Comparison of ENCODE assay signal across 7 mouse cellular contexts in genomic region chr11:76468347-76468746, GRCm38 (mm10).
DNase-seq lines count a peak whose midpoint lies in the region; ATAC-seq and TF ChIP-seq lines count a peak whose summit lies in the region.

No protein-coding gene starts in this region.

- H3K4me2 ChIP-seq in embryonic facial prominence, embryonic 15.5 days (replicated peaks): peak overlapping the region; percentile 15; the same call in 1 of the 2 replicates
- H3K4me2 ChIP-seq in intestine, embryonic 15.5 days (replicated peaks): peak overlapping the region; percentile 32; the same call in 1 of the 2 replicates
- H3K4me2 ChIP-seq in lung, embryonic 16.5 days (ENCODE audit: low read depth, low read length): peak overlapping the region; percentile 9; the same call in 1 of the 2 replicates
- H3K4me2 ChIP-seq in liver, postnatal 0 days (ENCODE audit: low read depth, low read length): no peak overlapping the region

- TF ChIP-seq EP300 in liver, postnatal 0 days (IDR thresholded peaks at IDR 0.05; ENCODE audit: low read depth): no peak

- peaks cover 44% of the 10 kb centered on the region for H3K4me1 ChIP-seq in embryonic facial prominence, embryonic 15.5 days
- H3K4me1 ChIP-seq in intestine, embryonic 15.5 days (replicated peaks): peaks cover 34% of the 10 kb centered on the region
- H3K4me1 ChIP-seq in lung, embryonic 16.5 days (replicated peaks; ENCODE audit: control insufficient read depth, insufficient read depth, low read length): peaks cover 25% of the 10 kb centered on the region
- H3K4me1 ChIP-seq in liver, postnatal 0 days (ENCODE audit: insufficient read depth): peaks cover 4% of the 10 kb centered on the region; the same call in 1 of the 2 replicates

- ATAC-seq in embryonic facial prominence, embryonic 15.5 days (ENCODE audit: insufficient number of reproducible peaks, low FRiP score, low TSS enrichment, low read depth): peak; percentile 65
- peak; percentile 51 for ATAC-seq in intestine, embryonic 15.5 days
- peak; percentile 86 for ATAC-seq in lung, embryonic 16.5 days (ENCODE audit: low read depth)
- ATAC-seq in liver, postnatal 0 days: no peak

- no peak overlapping the region for H3K4me3 ChIP-seq in embryonic facial prominence, embryonic 15.5 days (replicated peaks)
- no peak overlapping the region for H3K4me3 ChIP-seq in intestine, embryonic 15.5 days (replicated peaks)
- no peak overlapping the region for H3K4me3 ChIP-seq in lung, embryonic 16.5 days (ENCODE audit: low read length)
- no peak overlapping the region for H3K4me3 ChIP-seq in liver, postnatal 0 days (ENCODE audit: low read depth, low read length)

- 1% methylated on average over 5 of the region's 6 CpGs for WGBS in embryonic facial prominence, embryonic 15.5 days
- 25% methylated on average over 6 of the region's 6 CpGs for WGBS in intestine, embryonic 15.5 days
- WGBS in lung, embryonic 16.5 days: 3% methylated on average over 3 of the region's 6 CpGs
- 57% methylated on average over 5 of the region's 6 CpGs for WGBS in liver, postnatal 0 days (ENCODE audit: insufficient replicate concordance)

- TF ChIP-seq CTCF in liver, postnatal 0 days (IDR thresholded peaks at IDR 0.05; ENCODE audit: low read depth): no peak

- DNase-seq in ovary, adult 18-20 months (ENCODE audit: low spot score): peak; percentile 38
- no peak for DNase-seq in ovary, postnatal 10 days (ENCODE audit: low spot score)
- peak; percentile 73 for DNase-seq in right cerebral cortex, postnatal 14 days
- no peak for DNase-seq in liver, postnatal 0 days

- H3K27ac ChIP-seq in embryonic facial prominence, embryonic 15.5 days (replicated peaks): peak overlapping the region; percentile 73
- H3K27ac ChIP-seq in intestine, embryonic 15.5 days: no peak overlapping the region
- peak overlapping the region; percentile 48 for H3K27ac ChIP-seq in lung, embryonic 16.5 days (ENCODE audit: low read length)
- H3K27ac ChIP-seq in liver, postnatal 0 days (ENCODE audit: low read depth): no peak overlapping the region

- H3K27me3 ChIP-seq in embryonic facial prominence, embryonic 15.5 days: no peaks in the 10 kb centered on the region
- H3K27me3 ChIP-seq in intestine, embryonic 15.5 days (replicated peaks): no peaks in the 10 kb centered on the region
- H3K27me3 ChIP-seq in lung, embryonic 16.5 days (ENCODE audit: control insufficient read depth, insufficient read depth, low read depth, low read length): no peaks in the 10 kb centered on the region
- no peaks in the 10 kb centered on the region for H3K27me3 ChIP-seq in liver, postnatal 0 days (ENCODE audit: insufficient read depth, low read length)

- H3K36me3 ChIP-seq in embryonic facial prominence, embryonic 15.5 days: peaks cover 17% of the 10 kb centered on the region
- peaks cover 4% of the 10 kb centered on the region; the same call in 1 of the 2 replicates for H3K36me3 ChIP-seq in intestine, embryonic 15.5 days
- peaks cover 3% of the 10 kb centered on the region for H3K36me3 ChIP-seq in lung, embryonic 16.5 days (ENCODE audit: control insufficient read depth, insufficient read depth, low read length)
- peaks cover 2% of the 10 kb centered on the region for H3K36me3 ChIP-seq in liver, postnatal 0 days (replicated peaks; ENCODE audit: insufficient read depth, low read length)

- H3K9ac ChIP-seq in embryonic facial prominence, embryonic 15.5 days: no peak overlapping the region
- H3K9ac ChIP-seq in intestine, embryonic 15.5 days: no peak overlapping the region
- H3K9ac ChIP-seq in lung, embryonic 16.5 days (ENCODE audit: low read length): no peak overlapping the region
- H3K9ac ChIP-seq in liver, postnatal 0 days (replicated peaks): no peak overlapping the region

- H3K9me3 ChIP-seq in embryonic facial prominence, embryonic 15.5 days (replicated peaks): no peaks in the 10 kb centered on the region
- no peaks in the 10 kb centered on the region for H3K9me3 ChIP-seq in intestine, embryonic 15.5 days
- H3K9me3 ChIP-seq in lung, embryonic 16.5 days (ENCODE audit: control insufficient read depth, low read length): no peaks in the 10 kb centered on the region
- no peaks in the 10 kb centered on the region for H3K9me3 ChIP-seq in liver, postnatal 0 days (ENCODE audit: low read length)

Comparison
In these comparisons a context has a peak if more than half of its experiments do, and no peak if none do; other contexts are left out.
1. DNase-seq: peak in ovary, adult 18-20 months (single experiment) and right cerebral cortex, postnatal 14 days (single experiment); none in ovary, postnatal 10 days (single experiment) and liver, postnatal 0 days (single experiment).
2. H3K27ac ChIP-seq: peak in embryonic facial prominence, embryonic 15.5 days (single experiment) and lung, embryonic 16.5 days (single experiment); none in intestine, embryonic 15.5 days (single experiment) and liver, postnatal 0 days (single experiment).